Mouse (Mus musculus) myocyte (in vitro differentiated cells): ENCODE results near the gene Mctp2. TPM values are rescaled to one million over a fixed set of nuclear protein-coding genes. Genes with fewer than 3 reads are reported as not detected.

Source experiments
- H3K27me3 ChIP-seq: one replicate; pipeline ENCODE4 v1.6.1; 2011; ENCODE audit not compliant: control insufficient read depth, insufficient read depth, insufficient read length
- H3K36me3 ChIP-seq: one replicate; pipeline ENCODE4 v1.6.1; 2011; ENCODE audit not compliant: control insufficient read depth, insufficient read depth
- H3K4me2 ChIP-seq: one replicate; pipeline ENCODE4 v1.6.1; 2011; ENCODE audit warnings: low read depth, control low read depth
- H3K4me3 ChIP-seq: one replicate; pipeline ENCODE4 v1.5.1; 2011; ENCODE audit warnings: mild to moderate bottlenecking, control low read depth, moderate library complexity
- H3K79me2 ChIP-seq: one replicate; pipeline ENCODE4 v1.6.1; 2011; ENCODE audit not compliant: control insufficient read depth, insufficient read depth
- H3ac ChIP-seq: one replicate; pipeline ENCODE4 v1.6.1; 2011; ENCODE audit not compliant: control insufficient read depth, insufficient read length
- CEBPB ChIP-seq: IDR thresholded peaks from 2 replicates; pipeline ENCODE4 v1.6.1; 2011; ENCODE audit warnings: mild to moderate bottlenecking, moderate library complexity; ENCODE audit not compliant: poor library complexity, insufficient read depth, severe bottlenecking
- E2F4 ChIP-seq: IDR thresholded peaks from one replicate; pipeline ENCODE4 v1.6.1; 2011; ENCODE audit warnings: mild to moderate bottlenecking, control low read depth, moderate library complexity; ENCODE audit not compliant: insufficient read depth
- MAX ChIP-seq: IDR thresholded peaks from one replicate; pipeline ENCODE4 v1.6.1; 2011; ENCODE audit warnings: low read depth, mild to moderate bottlenecking, control low read depth
- MYOD1 ChIP-seq, 3 experiments: IDR thresholded peaks; one replicate each; pipeline ENCODE4 v1.6.1; 2011; ENCODE audit warnings: control low read depth in 2 of 3, low read depth in 2 of 3, mild to moderate bottlenecking in 2 of 3, moderate library complexity in 1 of 3; ENCODE audit not compliant: insufficient read length in 2 of 3, control insufficient read depth in 1 of 3
- MYOG ChIP-seq, 3 experiments: IDR thresholded peaks; one replicate each; pipeline ENCODE4 v1.6.1; 2011; ENCODE audit warnings: control low read depth in 2 of 3, low read depth in 2 of 3, mild to moderate bottlenecking in 2 of 3; ENCODE audit not compliant: insufficient read length in 2 of 3, control insufficient read depth in 1 of 3, insufficient read depth in 1 of 3
- POLR2A ChIP-seq: IDR thresholded peaks from one replicate; pipeline ENCODE4 v1.6.1; 2011; ENCODE audit warnings: low read depth, mild to moderate bottlenecking, control low read depth, moderate library complexity; ENCODE audit not compliant: insufficient read length
- POLR2AphosphoS2 ChIP-seq: IDR thresholded peaks from one replicate; pipeline ENCODE4 v1.6.1; 2011; ENCODE audit warnings: low read depth, control low read depth; ENCODE audit not compliant: insufficient read length
- REST ChIP-seq: IDR thresholded peaks from one replicate; pipeline ENCODE4 v1.6.1; 2011; ENCODE audit warnings: mild to moderate bottlenecking, control low read depth, moderate library complexity; ENCODE audit not compliant: insufficient read depth, insufficient read length
- SRF ChIP-seq: IDR thresholded peaks from one replicate; pipeline ENCODE4 v1.6.1; 2011; ENCODE audit warnings: low read depth; ENCODE audit not compliant: control insufficient read depth, insufficient read length
- TCF12 ChIP-seq: IDR thresholded peaks from one replicate; pipeline ENCODE4 v1.6.1; 2011; ENCODE audit warnings: mild to moderate bottlenecking, control low read depth; ENCODE audit not compliant: poor library complexity, insufficient read depth, severe bottlenecking
- TCF3 ChIP-seq: IDR thresholded peaks from one replicate; pipeline ENCODE4 v1.6.1; 2011; ENCODE audit warnings: low read depth, control low read depth; ENCODE audit not compliant: insufficient read length
- USF1 ChIP-seq: IDR thresholded peaks from one replicate; pipeline ENCODE4 v1.6.1; 2011; ENCODE audit warnings: low read depth, mild to moderate bottlenecking, control low read depth, moderate library complexity
- polyA plus RNA-seq: library from polyadenylated mRNA; unstranded; fragments of >200 nt; fragmentation: generic; extraction: Trizol; gene quantifications from one replicate; pipeline ENCODE4 v1.2.1, GENCODE M21; 2012; ENCODE audit warnings: missing spikeins

Gene Mctp2
- polyA plus RNA-seq, 1 experiment, result 0.18 TPM

DNA sequence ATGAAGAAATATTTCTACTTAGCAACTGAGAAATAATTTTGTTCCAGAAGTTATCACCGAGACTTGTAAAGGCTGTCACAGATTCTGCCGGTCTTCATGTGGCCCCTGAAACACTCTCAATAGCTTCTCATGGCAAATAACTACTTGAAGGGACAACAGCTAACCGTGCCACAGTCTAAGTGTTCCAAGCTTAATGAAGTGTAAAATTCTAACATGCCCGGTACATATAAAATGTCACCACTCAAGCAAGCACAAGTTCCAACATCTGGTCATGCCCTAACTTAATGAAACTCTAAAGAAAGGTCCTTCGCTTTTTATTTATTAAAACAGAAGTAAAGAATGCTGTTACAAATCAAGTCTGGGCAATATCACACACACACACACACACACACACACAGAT, 82.8 kb downstream of the Mctp2 start:
- Histone ChIP-seq H3K79me2 (no peaks in the 10 kb centered on the region), H3ac (no peak overlapping the region), H3K27me3 (peaks cover 8% of the 10 kb centered on the region), H3K4me2 (no peak overlapping the region), H3K36me3 (no peaks in the 10 kb centered on the region), H3K4me3 (no peak overlapping the region)
- TF ChIP-seq MYOD1 (IDR thresholded peaks at IDR 0.05; ENCODE audit: control insufficient read depth in 1 of 3, insufficient read length in 2 of 3, low read depth in 2 of 3), result no peak
- no peak for TF ChIP-seq MYOG (IDR thresholded peaks at IDR 0.05; ENCODE audit: control insufficient read depth in 1 of 3, insufficient read depth in 1 of 3, insufficient read length in 2 of 3, low read depth in 2 of 3)
- TF ChIP-seq POLR2AphosphoS2, result no peak
- no peak for TF ChIP-seq TCF3
- no peak for TF ChIP-seq TCF12
- TF ChIP-seq POLR2A, result no peak
- TF ChIP-seq REST, result no peak
- TF ChIP-seq USF1, result no peak

DNA sequence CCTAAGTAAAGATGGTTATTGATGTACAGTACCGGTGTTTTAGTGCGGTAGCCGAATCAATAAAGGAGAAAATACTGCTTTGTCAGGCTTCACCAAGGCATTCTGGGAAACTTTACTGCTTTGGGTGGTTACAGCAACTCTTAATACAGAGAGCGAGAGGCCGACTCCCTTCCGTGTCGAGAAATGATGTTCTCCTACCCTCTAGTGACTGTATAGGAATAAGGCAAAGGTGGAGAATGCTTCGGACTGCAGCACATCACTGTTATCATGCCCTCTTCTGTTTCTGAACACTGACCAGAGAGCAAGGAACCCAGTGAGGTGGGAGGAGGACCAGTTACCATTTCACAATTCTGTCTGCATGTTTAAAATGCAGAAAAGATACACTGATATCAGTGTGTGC, 83.9 kb downstream of the Mctp2 start:
- no peak for TF ChIP-seq REST
- TF ChIP-seq MAX, result no peak
- no peak for TF ChIP-seq E2F4
- TF ChIP-seq MYOD1 (IDR thresholded peaks at IDR 0.05; ENCODE audit: control insufficient read depth in 1 of 3, insufficient read length in 2 of 3, low read depth in 2 of 3), result no peak
- no peak for TF ChIP-seq TCF3
- TF ChIP-seq USF1, result no peak
- no peak for TF ChIP-seq POLR2AphosphoS2
- no peak for TF ChIP-seq MYOG (IDR thresholded peaks at IDR 0.05; ENCODE audit: control insufficient read depth in 1 of 3, insufficient read depth in 1 of 3, insufficient read length in 2 of 3, low read depth in 2 of 3)
- no peak for TF ChIP-seq SRF
- no peak for TF ChIP-seq POLR2A
- TF ChIP-seq TCF12, result no peak
- H3K4me3 ChIP-seq, result no peak overlapping the region
- H3K36me3 ChIP-seq, result no peaks in the 10 kb centered on the region
- peaks cover 8% of the 10 kb centered on the region for H3K27me3 ChIP-seq
- H3K79me2 ChIP-seq, result no peaks in the 10 kb centered on the region
- H3ac ChIP-seq, result no peak overlapping the region
- no peak overlapping the region for H3K4me2 ChIP-seq

DNA sequence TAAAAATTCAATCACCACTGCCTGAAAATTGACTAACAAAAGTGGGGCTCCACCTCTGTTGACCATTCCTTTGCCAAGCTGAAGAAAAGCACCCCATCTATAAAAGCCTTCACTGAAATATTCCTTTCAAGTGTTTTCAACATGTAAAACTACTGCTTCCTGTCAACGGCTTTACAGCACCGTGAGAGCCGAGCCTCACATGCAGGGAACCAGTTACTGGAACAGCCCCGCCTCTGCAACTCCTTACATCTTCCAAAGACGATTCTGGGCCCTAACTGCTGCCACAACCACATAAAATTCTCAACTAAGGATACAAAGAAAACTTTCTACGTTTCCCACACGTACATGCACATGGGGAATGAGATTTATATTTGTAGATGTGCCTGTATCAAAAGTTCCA, 88.4 kb downstream of the Mctp2 start:
- Histone ChIP-seq H3K4me3 (no peak overlapping the region), H3K27me3 (no peaks in the 10 kb centered on the region), H3K36me3 (no peaks in the 10 kb centered on the region), H3K79me2 (no peaks in the 10 kb centered on the region), H3ac (no peak overlapping the region), H3K4me2 (no peak overlapping the region)
- TF ChIP-seq USF1, result no peak
- TF ChIP-seq SRF, result no peak
- TF ChIP-seq E2F4, result no peak
- no peak for TF ChIP-seq CEBPB
- no peak for TF ChIP-seq POLR2A
- TF ChIP-seq POLR2AphosphoS2, result no peak
- no peak for TF ChIP-seq REST
- TF ChIP-seq MYOG (IDR thresholded peaks at IDR 0.05; ENCODE audit: control insufficient read depth in 1 of 3, insufficient read depth in 1 of 3, insufficient read length in 2 of 3, low read depth in 2 of 3), result no peak
- TF ChIP-seq MAX, result no peak
- TF ChIP-seq MYOD1 (IDR thresholded peaks at IDR 0.05; ENCODE audit: control insufficient read depth in 1 of 3, insufficient read length in 2 of 3, low read depth in 2 of 3), result no peak
- TF ChIP-seq TCF12, result no peak
- TF ChIP-seq TCF3, result no peak

DNA sequence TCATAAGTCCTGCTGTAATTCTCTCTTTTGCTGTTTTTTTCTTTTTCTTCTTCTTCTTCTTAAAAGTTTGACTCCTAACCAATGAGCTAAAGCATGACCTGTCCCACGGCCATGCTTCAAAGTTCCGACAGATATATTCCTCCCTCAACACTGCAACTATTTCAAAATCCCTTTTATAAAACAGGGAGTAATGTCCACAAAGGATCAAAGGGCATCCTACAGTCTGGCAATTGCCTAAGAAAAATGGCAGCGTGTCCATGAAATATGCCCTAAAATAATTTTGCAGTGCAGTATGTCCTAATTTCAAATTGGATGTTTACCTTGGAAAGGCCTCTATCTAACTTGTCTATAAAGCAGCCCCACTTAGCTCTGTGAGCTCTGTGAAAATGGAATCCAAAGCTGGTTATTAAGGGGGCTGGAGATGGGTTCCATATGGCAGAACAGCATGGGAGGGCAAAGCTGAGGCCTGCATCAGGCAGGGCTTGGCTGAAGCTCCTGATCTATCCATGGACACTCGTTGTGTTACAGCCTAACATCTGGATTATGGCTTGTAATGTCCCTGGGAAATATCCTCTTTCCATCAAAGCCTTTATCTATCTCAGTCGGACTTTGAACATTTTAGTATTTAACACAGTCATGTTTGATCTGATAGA, 90.7 kb downstream of the Mctp2 start:
- H3K27me3 ChIP-seq, result no peaks in the 10 kb centered on the region
- TF ChIP-seq POLR2AphosphoS2 (no peak), MYOD1 (IDR thresholded peaks at IDR 0.05; ENCODE audit: control insufficient read depth in 1 of 3, insufficient read length in 2 of 3, low read depth in 2 of 3) (no peak), TCF3 (no peak), CEBPB (no peak), REST (no peak), TCF12 (no peak)
- no peak overlapping the region for H3ac ChIP-seq
- no peaks in the 10 kb centered on the region for H3K79me2 ChIP-seq
- H3K4me2 ChIP-seq, result no peak overlapping the region
- no peaks in the 10 kb centered on the region for H3K36me3 ChIP-seq
- no peak overlapping the region for H3K4me3 ChIP-seq

DNA sequence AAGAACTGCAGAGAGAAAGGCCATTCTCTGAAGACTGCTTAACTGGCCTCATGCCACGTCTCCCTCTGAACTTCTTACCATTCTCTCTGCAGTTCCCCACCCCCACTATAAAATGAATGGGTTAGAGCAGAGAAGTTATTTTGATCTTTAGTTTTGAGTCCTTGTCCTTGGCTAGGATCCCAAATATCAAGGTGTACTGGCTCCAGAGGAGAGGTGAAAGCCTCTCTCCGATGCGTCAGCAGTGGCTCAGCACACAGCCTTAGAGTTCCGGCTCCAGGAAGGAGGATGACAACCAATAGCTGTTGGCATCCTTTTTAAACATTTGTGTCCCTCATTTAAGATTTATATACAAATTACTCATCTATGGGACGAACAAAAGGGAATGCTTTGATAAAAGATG, 96.2 kb downstream of the Mctp2 start:
- Histone ChIP-seq H3K27me3 (peaks cover 9% of the 10 kb centered on the region), H3ac (no peak overlapping the region), H3K36me3 (no peaks in the 10 kb centered on the region), H3K4me2 (no peak overlapping the region), H3K79me2 (no peaks in the 10 kb centered on the region), H3K4me3 (no peak overlapping the region)
- no peak for TF ChIP-seq MYOD1 (IDR thresholded peaks at IDR 0.05; ENCODE audit: control insufficient read depth in 1 of 3, insufficient read length in 2 of 3, low read depth in 2 of 3)
- no peak for TF ChIP-seq USF1
- no peak for TF ChIP-seq CEBPB
- no peak for TF ChIP-seq TCF3
- no peak for TF ChIP-seq POLR2AphosphoS2
- TF ChIP-seq MYOG (IDR thresholded peaks at IDR 0.05; ENCODE audit: control insufficient read depth in 1 of 3, insufficient read depth in 1 of 3, insufficient read length in 2 of 3, low read depth in 2 of 3), result no peak
- TF ChIP-seq MAX, result no peak
- no peak for TF ChIP-seq REST
- no peak for TF ChIP-seq POLR2A
- TF ChIP-seq E2F4, result no peak
- TF ChIP-seq SRF, result no peak
- TF ChIP-seq TCF12, result no peak
